Mouse (Mus musculus) hindbrain, embryonic 11.5 days (tissue): ENCODE data around the gene Gm8212. TPM values are rescaled to one million over a fixed set of nuclear protein-coding genes. Genes with fewer than 3 reads are reported as not detected.
"Not testable (repeated sequence)": the region's sequence is repeated elsewhere in the genome, so short reads cannot be mapped to it uniquely, and the experiment has no call there.

Experiments
- ATAC-seq: fragments of 200-750 bp; cut with Nextera tagmentation; 2 replicates; pipeline ENCODE4 v1.8.0; 2017; ENCODE audit warnings: mild to moderate bottlenecking, moderate TSS enrichment, moderate library complexity; ENCODE audit not compliant: low FRiP score
- DNase-seq: peaks from one replicate; pipeline ENCODE4 v3.0.0-alpha.2; 2015; ENCODE audit warnings: low spot score
- H3K27ac ChIP-seq: fragments of 300-500 bp; sonication (generic); 2 replicates; pipeline ENCODE4 v1.5.1; 2014; ENCODE audit warnings: mild to moderate bottlenecking, low read depth, low read length
- H3K27me3 ChIP-seq: fragments of 300-500 bp; sonication (generic); 2 replicates; pipeline ENCODE4 v1.6.1; 2014; ENCODE audit warnings: mild to moderate bottlenecking, low read length, moderate library complexity, mixed read lengths; ENCODE audit not compliant: control insufficient read depth, insufficient read depth
- H3K36me3 ChIP-seq: fragments of 300-500 bp; sonication (generic); 2 replicates; pipeline ENCODE4 v1.6.1; 2014; ENCODE audit warnings: mild to moderate bottlenecking, low read length, moderate library complexity, mixed read lengths; ENCODE audit not compliant: control insufficient read depth, insufficient read depth
- H3K4me1 ChIP-seq: fragments of 300-500 bp; sonication (generic); replicated peaks from 2 replicates; pipeline ENCODE4 v1.6.1; 2014; ENCODE audit warnings: low read length, mixed read lengths; ENCODE audit not compliant: control insufficient read depth, insufficient read depth
- H3K4me2 ChIP-seq: fragments of 300-500 bp; sonication (generic); replicated peaks from 2 replicates; pipeline ENCODE4 v1.6.1; 2014; ENCODE audit warnings: mild to moderate bottlenecking, low read depth, low read length
- H3K4me3 ChIP-seq: fragments of 300-500 bp; sonication (generic); 2 replicates; pipeline ENCODE4 v1.5.1; 2014; ENCODE audit warnings: low read depth, low read length
- H3K9ac ChIP-seq: fragments of 300-500 bp; sonication (generic); 2 replicates; pipeline ENCODE4 v1.6.1; 2014; ENCODE audit warnings: low read depth, low read length
- H3K9me3 ChIP-seq: fragments of 300-500 bp; sonication (generic); 2 replicates; pipeline ENCODE4 v1.6.1; 2016; ENCODE audit warnings: low read length; ENCODE audit not compliant: control insufficient read depth
- WGBS: fragments of 180-500 bp; shearing (Covaris S2); extraction: QIAGEN DNeasy Blood & Tissue Kit; methylation state at CpG from one replicate; pipeline ENCODE4 v1.1.7; 2014; 5-methylcytosine and 5-hydroxymethylcytosine counted together
- polyA plus RNA-seq: library from polyadenylated mRNA; unstranded; fragments of >200 nt; fragmentation: Nextera tagmentation; extraction: Ambion mirVana; gene quantifications from 2 replicates; pipeline ENCODE4 v1.2.1, GENCODE M21; 2014

Gm8212 gene
- polyA plus RNA-seq: not detected in 2 replicates

- H3K27me3 ChIP-seq, H3K4me1 ChIP-seq, H3K4me2 ChIP-seq, H3K9me3 ChIP-seq, ATAC-seq, H3K36me3 ChIP-seq, H3K4me3 ChIP-seq, H3K9ac ChIP-seq, H3K27ac ChIP-seq, DNase-seq: not testable (repeated sequence)
- 100% methylated on average over 1 of the region's 3 CpGs for WGBS
Measured at GRCm38 (mm10) chr14:44197361-44197760, at the start of gene Gm8212. Gm8212 (plus strand) TSS chr14:44197661.

GRCm38 (mm10) chr14:44213154-44213553 is 15.7 kb downstream of the Gm8212 start, which contains the start of gene 4930503E14Rik:
4930503E14Rik (minus strand) TSS chr14:44213254.
- not testable (repeated sequence) for ATAC-seq, H3K27me3 ChIP-seq

GRCm38 (mm10) chr14:44248039-44248438 is 50.6 kb downstream of the Gm8212 start:
- ATAC-seq (no peak), DNase-seq (no peak)
- Histone ChIP-seq H3K9me3 (no peaks in the 10 kb centered on the region), H3K4me2 (no peak overlapping the region), H3K4me3 (no peak overlapping the region), H3K9ac (no peak overlapping the region), H3K4me1 (no peaks in the 10 kb centered on the region), H3K27ac (no peak overlapping the region), H3K36me3 (no peaks in the 10 kb centered on the region), H3K27me3 (no peaks in the 10 kb centered on the region)
- WGBS: 90% methylated on average over 16 of the region's 16 CpGs

More at GRCm38 (mm10) chr14:44213154-44213553, 15.7 kb downstream of the Gm8212 start, which contains the start of gene 4930503E14Rik:
- H3K36me3 ChIP-seq, H3K9ac ChIP-seq, H3K4me3 ChIP-seq, H3K4me2 ChIP-seq, H3K9me3 ChIP-seq, H3K4me1 ChIP-seq, H3K27ac ChIP-seq, DNase-seq: not testable (repeated sequence)
- WGBS: 86% methylated on average over 3 of the region's 3 CpGs

Other genes with a start within 250 kb of the Gm8212 start
- gene Ang5, start 240.6 kb upstream of the Gm8212 start, polyA plus RNA-seq: not detected in 2 replicates
- gene Ang6, start 195.4 kb upstream of the Gm8212 start, polyA plus RNA-seq: not detected in 2 replicates
- not detected in 2 replicates for gene Ear2, start 95.0 kb upstream of the Gm8212 start, polyA plus RNA-seq
- gene Gm3327, start 73.8 kb upstream of the Gm8212 start, polyA plus RNA-seq: not detected in 2 replicates
- gene 4930503E14Rik, start 15.6 kb downstream of the Gm8212 start, polyA plus RNA-seq: not detected in 2 replicates
- not detected in 2 replicates for gene Gm8220, start 87.9 kb downstream of the Gm8212 start, polyA plus RNA-seq
- not detected in 2 replicates for gene Gm5930, start 140.9 kb downstream of the Gm8212 start, polyA plus RNA-seq
- not detected in 2 replicates for gene Gm8229, start 167.7 kb downstream of the Gm8212 start, polyA plus RNA-seq
- gene Gm3371, start 213.0 kb downstream of the Gm8212 start, polyA plus RNA-seq: not detected in 2 replicates
- gene Gm8232, start 236.0 kb downstream of the Gm8212 start, polyA plus RNA-seq: not detected in 2 replicates